Mouse (Mus musculus) kidney, embryonic 15.5 days (tissue): ENCODE results near the gene Tmem258. TPM values are rescaled to one million over a fixed set of nuclear protein-coding genes. Genes with fewer than 3 reads are reported as not detected.

ENCODE experiments used
- ATAC-seq: fragments of 200-750 bp; cut with Nextera tagmentation; replicated peaks from 2 replicates; pipeline ENCODE4 v1.8.0; 2017; ENCODE audit warnings: moderate TSS enrichment; ENCODE audit not compliant: low FRiP score
- H3K27ac ChIP-seq: fragments of 300-500 bp; sonication (generic); 2 replicates; pipeline ENCODE4 v1.5.1; 2015; ENCODE audit warnings: mild to moderate bottlenecking, inconsistent platforms
- H3K27me3 ChIP-seq: fragments of 300-500 bp; sonication (generic); 2 replicates; pipeline ENCODE4 v1.6.1; 2015; ENCODE audit warnings: inconsistent platforms
- H3K36me3 ChIP-seq: fragments of 300-500 bp; sonication (generic); 2 replicates; pipeline ENCODE4 v1.6.1; 2015; ENCODE audit warnings: inconsistent platforms
- H3K4me1 ChIP-seq: fragments of 300-500 bp; sonication (generic); 2 replicates; pipeline ENCODE4 v1.6.1; 2015; ENCODE audit warnings: inconsistent platforms
- H3K4me2 ChIP-seq: fragments of 300-500 bp; sonication (generic); 2 replicates; pipeline ENCODE4 v1.6.1; 2015; ENCODE audit warnings: moderate library complexity, mild to moderate bottlenecking, inconsistent platforms
- H3K4me3 ChIP-seq: fragments of 300-500 bp; sonication (generic); replicated peaks from 2 replicates; pipeline ENCODE4 v1.5.1; 2015; ENCODE audit warnings: mild to moderate bottlenecking, inconsistent platforms
- H3K9ac ChIP-seq: fragments of 300-500 bp; sonication (generic); 2 replicates; pipeline ENCODE4 v1.6.1; 2015; ENCODE audit warnings: mild to moderate bottlenecking, inconsistent platforms
- H3K9me3 ChIP-seq: fragments of 300-500 bp; sonication (generic); replicated peaks from 2 replicates; pipeline ENCODE4 v1.6.1; 2016; ENCODE audit warnings: inconsistent platforms
- WGBS: fragments of 180-500 bp; shearing (Covaris S2); methylation state at CpG from one replicate; pipeline ENCODE4 v1.1.7; 2015; ENCODE audit warnings: mixed read lengths; 5-methylcytosine and 5-hydroxymethylcytosine counted together
- polyA plus RNA-seq: library from polyadenylated mRNA; unstranded; fragments of >200 nt; fragmentation: Nextera tagmentation; extraction: Ambion mirVana; gene quantifications from 2 replicates; pipeline ENCODE4 v1.2.1, GENCODE M21; 2015

Gene Tmem258
- polyA plus RNA-seq, 1 experiment from 2014 or later = 477 TPM

- 2% methylated on average over 5 of the region's 5 CpGs for WGBS
- peaks cover 65% of the 10 kb centered on the region for H3K36me3 ChIP-seq
- H3K4me1 ChIP-seq = peaks cover 16% of the 10 kb centered on the region
- H3K27me3 ChIP-seq = no peaks in the 10 kb centered on the region
- no peaks in the 10 kb centered on the region for H3K9me3 ChIP-seq
- H3K4me2 ChIP-seq = peak overlapping the region; percentile 81
- peak overlapping the region; percentile 84 for H3K9ac ChIP-seq
- H3K27ac ChIP-seq = peak overlapping the region; percentile 91
- ATAC-seq = peak; percentile 34
- H3K4me3 ChIP-seq = peak overlapping the region; percentile 74
Observed at GRCm38 (mm10) chr19:10204616-10205001, 795 bp downstream of the Tmem258 start.

- Histone ChIP-seq H3K27ac (peak overlapping the region; percentile 91; the same call in 1 of the 2 replicates), H3K36me3 (peaks cover 65% of the 10 kb centered on the region)
Observed at GRCm38 (mm10) chr19:10205051-10205450, 1.2 kb downstream of the Tmem258 start.

GRCm38 (mm10) chr19:10208851-10209250 lies 5.0 kb downstream of the Tmem258 start:
- Histone ChIP-seq H3K4me1 (peaks cover 7% of the 10 kb centered on the region), H3K27me3 (no peaks in the 10 kb centered on the region), H3K9ac (no peak overlapping the region), H3K9me3 (no peaks in the 10 kb centered on the region), H3K4me3 (no peak overlapping the region), H3K27ac (no peak overlapping the region), H3K36me3 (peaks cover 80% of the 10 kb centered on the region), H3K4me2 (no peak overlapping the region)
- no peak for ATAC-seq
- WGBS = 86% methylated on average over 3 of the region's 3 CpGs

More at GRCm38 (mm10) chr19:10205051-10205450, 1.2 kb downstream of the Tmem258 start:
- Histone ChIP-seq H3K4me1 (peaks cover 16% of the 10 kb centered on the region), H3K4me3 (peak overlapping the region; percentile 74), H3K9me3 (no peaks in the 10 kb centered on the region), H3K4me2 (peak overlapping the region; percentile 81), H3K9ac (no peak overlapping the region), H3K27me3 (no peaks in the 10 kb centered on the region)
- WGBS = 69% methylated on average over 6 of the region's 6 CpGs
- ATAC-seq = no peak

- ATAC-seq = no peak
- H3K9ac ChIP-seq = no peak overlapping the region
- no peaks in the 10 kb centered on the region for H3K9me3 ChIP-seq
- no peak overlapping the region for H3K4me2 ChIP-seq
- H3K27ac ChIP-seq = no peak overlapping the region
- H3K36me3 ChIP-seq = peaks cover 78% of the 10 kb centered on the region
- H3K4me3 ChIP-seq = no peak overlapping the region
- 78% methylated on average over 4 of the region's 4 CpGs for WGBS
- no peaks in the 10 kb centered on the region for H3K27me3 ChIP-seq
- H3K4me1 ChIP-seq = no peaks in the 10 kb centered on the region
Observed at GRCm38 (mm10) chr19:10210885-10211284, 7.1 kb downstream of the Tmem258 start.

GRCm38 (mm10) chr19:10213796-10214471 lies 10.1 kb downstream of the Tmem258 start:
- no peak overlapping the region for H3K4me2 ChIP-seq
- H3K27me3 ChIP-seq = no peaks in the 10 kb centered on the region
- H3K9ac ChIP-seq = no peak overlapping the region
- no peaks in the 10 kb centered on the region for H3K4me1 ChIP-seq
- H3K27ac ChIP-seq = no peak overlapping the region
- 85% methylated on average over 10 of the region's 10 CpGs for WGBS
- H3K4me3 ChIP-seq = no peak overlapping the region
- no peak for ATAC-seq
- peaks cover 47% of the 10 kb centered on the region for H3K36me3 ChIP-seq
- no peaks in the 10 kb centered on the region for H3K9me3 ChIP-seq

GRCm38 (mm10) chr19:10216101-10216500 lies 12.3 kb downstream of the Tmem258 start:
- Histone ChIP-seq H3K9me3 (no peaks in the 10 kb centered on the region), H3K36me3 (peaks cover 25% of the 10 kb centered on the region), H3K4me2 (no peak overlapping the region), H3K9ac (no peak overlapping the region), H3K4me3 (no peak overlapping the region), H3K4me1 (no peaks in the 10 kb centered on the region), H3K27ac (no peak overlapping the region), H3K27me3 (no peaks in the 10 kb centered on the region)
- no peak for ATAC-seq
- WGBS = 65% methylated on average over 8 of the region's 8 CpGs

- 31% methylated on average over 3 of the region's 3 CpGs for WGBS
- no peak overlapping the region for H3K27ac ChIP-seq
Observed at GRCm38 (mm10) chr19:10219108-10219507, 15.3 kb downstream of the Tmem258 start.

GRCm38 (mm10) chr19:10219593-10219992 lies 15.8 kb downstream of the Tmem258 start:
- H3K9ac ChIP-seq = no peak overlapping the region
- H3K36me3 ChIP-seq = no peaks in the 10 kb centered on the region
- H3K9me3 ChIP-seq = no peaks in the 10 kb centered on the region
- no peak overlapping the region for H3K4me2 ChIP-seq
- H3K4me3 ChIP-seq = no peak overlapping the region
- no peak overlapping the region for H3K27ac ChIP-seq
- no peaks in the 10 kb centered on the region for H3K27me3 ChIP-seq
- WGBS = 57% methylated on average over 6 of the region's 6 CpGs
- no peak for ATAC-seq
- H3K4me1 ChIP-seq = peaks cover 27% of the 10 kb centered on the region

More at GRCm38 (mm10) chr19:10219108-10219507, 15.3 kb downstream of the Tmem258 start:
- ATAC-seq = no peak
- no peaks in the 10 kb centered on the region for H3K9me3 ChIP-seq
- H3K4me3 ChIP-seq = no peak overlapping the region
- no peak overlapping the region for H3K4me2 ChIP-seq
- no peaks in the 10 kb centered on the region for H3K36me3 ChIP-seq
- peaks cover 22% of the 10 kb centered on the region for H3K4me1 ChIP-seq
- H3K9ac ChIP-seq = no peak overlapping the region
- H3K27me3 ChIP-seq = no peaks in the 10 kb centered on the region

GRCm38 (mm10) chr19:10221585-10221984 lies 17.8 kb downstream of the Tmem258 start:
- Histone ChIP-seq H3K9me3 (no peaks in the 10 kb centered on the region), H3K9ac (no peak overlapping the region), H3K27me3 (no peaks in the 10 kb centered on the region), H3K4me2 (no peak overlapping the region), H3K27ac (no peak overlapping the region), H3K36me3 (no peaks in the 10 kb centered on the region), H3K4me1 (peaks cover 41% of the 10 kb centered on the region), H3K4me3 (no peak overlapping the region)
- peak; percentile 14; the same call in 1 of the 2 replicates for ATAC-seq
- WGBS = 22% methylated on average over 4 of the region's 4 CpGs

GRCm38 (mm10) chr19:10222656-10223055 lies 18.8 kb downstream of the Tmem258 start:
- H3K9ac ChIP-seq = no peak overlapping the region
- H3K36me3 ChIP-seq = no peaks in the 10 kb centered on the region
- H3K9me3 ChIP-seq = no peaks in the 10 kb centered on the region
- no peak overlapping the region for H3K4me3 ChIP-seq
- 24% methylated on average over 7 of the region's 8 CpGs for WGBS
- no peak for ATAC-seq
- no peak overlapping the region for H3K4me2 ChIP-seq
- H3K27me3 ChIP-seq = no peaks in the 10 kb centered on the region
- H3K27ac ChIP-seq = peak overlapping the region; percentile 48; the same call in 1 of the 2 replicates
- peaks cover 46% of the 10 kb centered on the region for H3K4me1 ChIP-seq

- ATAC-seq = no peak
- peaks cover 52% of the 10 kb centered on the region for H3K4me1 ChIP-seq
- H3K4me3 ChIP-seq = no peak overlapping the region
- no peaks in the 10 kb centered on the region for H3K36me3 ChIP-seq
- H3K27ac ChIP-seq = no peak overlapping the region
- no peak overlapping the region for H3K4me2 ChIP-seq
- H3K9me3 ChIP-seq = no peaks in the 10 kb centered on the region
- 75% methylated on average over 4 of the region's 4 CpGs for WGBS
- H3K27me3 ChIP-seq = no peaks in the 10 kb centered on the region
- no peak overlapping the region for H3K9ac ChIP-seq
Observed at GRCm38 (mm10) chr19:10223561-10223960, 19.7 kb downstream of the Tmem258 start.

- 24% methylated on average over 26 of the region's 26 CpGs for WGBS
- H3K4me2 ChIP-seq = peak overlapping the region; percentile 51
- H3K36me3 ChIP-seq = no peaks in the 10 kb centered on the region
- H3K9ac ChIP-seq = 0 out of 2 replicates have a peak overlapping the region, but pooled peaks have one; percentile 15
- H3K9me3 ChIP-seq = no peaks in the 10 kb centered on the region
- peaks cover 53% of the 10 kb centered on the region for H3K4me1 ChIP-seq
- H3K4me3 ChIP-seq = no peak overlapping the region; the same call in 1 of the 2 replicates
- ATAC-seq = peak; percentile 27
- no peaks in the 10 kb centered on the region for H3K27me3 ChIP-seq
- peak overlapping the region; percentile 59 for H3K27ac ChIP-seq
Observed at GRCm38 (mm10) chr19:10224637-10225453, 21.0 kb downstream of the Tmem258 start.
